Comparison of ENCODE assay signal across 13 mouse cellular contexts in genomic region chr12:73324180-73324586, GRCm38 (mm10). TPM values are rescaled to one million over a fixed set of nuclear protein-coding genes. Genes with fewer than 3 reads are reported as not detected.
DNase-seq lines count a peak whose midpoint lies in the region; ATAC-seq lines count a peak whose summit lies in the region.
"Had no signal": no experiment of that assay in that cellular context is flagged by ENCODE, and none has a peak within 500 bp of the region (broad histone marks: within the 10 kb centered on the region; RNA-seq: fewer than 3 reads in every experiment).

No protein-coding gene starts in this region.

- H3K4me2 ChIP-seq in heart, embryonic 15.5 days: no peak overlapping the region
- no peak overlapping the region for H3K4me2 ChIP-seq in forebrain, embryonic 13.5 days
- H3K4me2 ChIP-seq: limb, embryonic 12.5 days had no signal

- no peaks in the 10 kb centered on the region for H3K9me3 ChIP-seq in heart, embryonic 15.5 days (replicated peaks)
- no peaks in the 10 kb centered on the region for H3K9me3 ChIP-seq in forebrain, embryonic 13.5 days (replicated peaks)
- H3K9me3 ChIP-seq: limb, embryonic 12.5 days; megakaryocyte, embryonic 14.5 days had no signal

- no peaks in the 10 kb centered on the region for H3K36me3 ChIP-seq in heart, embryonic 15.5 days
- no peaks in the 10 kb centered on the region for H3K36me3 ChIP-seq in forebrain, embryonic 13.5 days (ENCODE audit: poor library complexity, severe bottlenecking)
- H3K36me3 ChIP-seq: limb, embryonic 12.5 days had no signal

- WGBS in heart, embryonic 15.5 days: 82% methylated on average over 8 of the region's 8 CpGs
- 90% methylated on average over 8 of the region's 8 CpGs for WGBS in forebrain, embryonic 13.5 days

- no peak overlapping the region for H3K4me3 ChIP-seq in heart, embryonic 15.5 days
- no peak overlapping the region for H3K4me3 ChIP-seq in forebrain, embryonic 13.5 days
- H3K4me3 ChIP-seq: limb, embryonic 12.5 days; megakaryocyte, embryonic 14.5 days had no signal

- no peak overlapping the region for H3K9ac ChIP-seq in heart, embryonic 15.5 days
- H3K9ac ChIP-seq in forebrain, embryonic 13.5 days: no peak overlapping the region
- H3K9ac ChIP-seq: limb, embryonic 12.5 days had no signal

- no peaks in the 10 kb centered on the region for H3K27me3 ChIP-seq in heart, embryonic 15.5 days
- no peaks in the 10 kb centered on the region for H3K27me3 ChIP-seq in forebrain, embryonic 13.5 days
- H3K27me3 ChIP-seq: limb, embryonic 12.5 days; megakaryocyte, embryonic 14.5 days had no signal

- 0 out of 2 replicates have a peak overlapping the region, but pooled peaks have one; percentile 76 for H3K27ac ChIP-seq in heart, embryonic 15.5 days
- no peak overlapping the region for H3K27ac ChIP-seq in forebrain, embryonic 13.5 days
- H3K27ac ChIP-seq: kidney, postnatal 0 days; limb, embryonic 12.5 days had no signal

- DNase-seq in heart, postnatal 14 days: no peak
- DNase-seq in CD4-positive helper T cell, adult 2 months (ENCODE audit: low read depth, low spot score): peak; percentile 23
- DNase-seq in lung, postnatal 36 days: peak; percentile 78
- no peak for DNase-seq in cerebellum, postnatal 14 days
- DNase-seq in embryo, embryonic 10.5 days (ENCODE audit: low spot score): no peak

- intact Hi-C loops in heart, postnatal 14 days (cut with DNase I): no loop called here

- H3K4me1 ChIP-seq in heart, embryonic 15.5 days (replicated peaks): peaks cover 17% of the 10 kb centered on the region
- H3K4me1 ChIP-seq in forebrain, embryonic 13.5 days: no peaks in the 10 kb centered on the region

- no peak for ATAC-seq in heart, embryonic 15.5 days (replicated peaks; ENCODE audit: insufficient number of reproducible peaks, insufficient read depth, low FRiP score, low read depth)
- ATAC-seq in granulocyte monocyte progenitor cell, adult 5-6 weeks (replicated peaks; ENCODE audit: poor library complexity, severe bottlenecking): peak; percentile 72
- no peak for ATAC-seq in forebrain, embryonic 13.5 days
- ATAC-seq: activated CD4-positive, CD25-positive, alpha-beta regulatory T cell, adult 4 months; forebrain, embryonic 16.5 days had no signal

RNA-seq across cellular contexts. Expression of gene Slc38a6, which starts 37.6 kb away (rescaled TPM):
- 4.9 and 5.3 TPM in 2 replicates for polyA plus RNA-seq in heart, embryonic 15.5 days (2015; fragmentation: Nextera tagmentation; extraction: Ambion mirVana)
- total RNA-seq in heart, postnatal 14 days (2021): 1 to 10 TPM; 6.2 to 6.9 TPM
- 10.8 and 14.5 TPM in 2 replicates for total RNA-seq in granulocyte monocyte progenitor cell, adult 5-6 weeks (2014; fragmentation: Nextera tagmentation)
- total RNA-seq in granulocyte monocyte progenitor cell, adult 5-6 weeks (2017): 2.8 and 3.1 TPM in 2 replicates
- 7.4 and 7.6 TPM in 2 replicates for polyA plus RNA-seq in forebrain, embryonic 13.5 days (2015; fragmentation: Nextera tagmentation; extraction: Ambion mirVana)

RNA-seq across cellular contexts. Expression of gene Trmt5, which starts 37.7 kb away (rescaled TPM):
- 12.4 and 13.5 TPM in 2 replicates for polyA plus RNA-seq in heart, embryonic 15.5 days (2015; fragmentation: Nextera tagmentation; extraction: Ambion mirVana)
- 10 to 100 TPM; 42.6 to 47.3 TPM for total RNA-seq in heart, postnatal 14 days (2021)
- 28.0 and 29.2 TPM in 2 replicates for total RNA-seq in granulocyte monocyte progenitor cell, adult 5-6 weeks (2014; fragmentation: Nextera tagmentation)
- 29.9 and 33.0 TPM in 2 replicates for total RNA-seq in granulocyte monocyte progenitor cell, adult 5-6 weeks (2017)
- polyA plus RNA-seq in forebrain, embryonic 13.5 days (2015; fragmentation: Nextera tagmentation; extraction: Ambion mirVana): 15.8 TPM in 2 replicates

Comparison
In these comparisons a context has a peak if more than half of its experiments do, and no peak if none do; other contexts are left out.
1. DNase-seq: peak in CD4-positive helper T cell, adult 2 months (single experiment) and lung, postnatal 36 days (single experiment); none in heart, postnatal 14 days (0 of 2), cerebellum, postnatal 14 days (0 of 2) and embryo, embryonic 10.5 days (single experiment).